Mouse (Mus musculus): ENCODE data around the gene Farsb. TPM values are rescaled to one million over a fixed set of nuclear protein-coding genes. Genes with fewer than 3 reads are reported as not detected.

Farsb gene
- total and polyA plus RNA-seq, 2 experiments from 2014 or later, result 90.0 to 138 TPM

DNA sequence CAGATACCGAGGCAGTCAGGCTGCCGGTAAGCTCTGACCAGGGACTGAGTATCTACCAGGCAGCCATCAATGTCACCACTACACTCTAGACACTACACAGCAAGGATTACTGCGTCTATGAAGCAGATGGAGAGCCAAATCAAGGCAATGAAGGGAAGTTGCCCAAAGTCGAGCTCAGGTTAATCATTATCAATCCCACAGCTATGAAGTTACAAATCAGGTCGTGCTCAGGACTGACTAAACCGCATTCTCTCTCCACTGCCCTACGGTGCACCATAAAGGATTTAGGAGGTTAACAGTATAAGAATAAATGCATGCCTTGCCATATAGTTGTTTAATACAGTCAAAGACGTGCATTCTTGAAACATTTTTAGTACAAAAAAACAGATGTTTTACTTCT is 42.5 kb downstream of the Farsb start:
- Histone ChIP-seq H3K27me3 (ENCODE audit: insufficient read depth, low read length) (no peaks in the 10 kb centered on the region), H3K36me3 (ENCODE audit: insufficient read depth, low read length) (peaks cover 15% of the 10 kb centered on the region), H3K27ac (ENCODE audit: low read depth, low read length) (no peak overlapping the region), H3K4me1 (ENCODE audit: insufficient read depth, low read length) (no peaks in the 10 kb centered on the region), H3K9me3 (ENCODE audit: low read length) (no peaks in the 10 kb centered on the region), H3K9ac (replicated peaks; ENCODE audit: low read length, poor library complexity, severe bottlenecking) (no peak overlapping the region), H3K4me3 (ENCODE audit: low read depth, low read length) (no peak overlapping the region), H3K4me2 (ENCODE audit: low read depth, low read length, poor library complexity, severe bottlenecking) (no peak overlapping the region)
- 93% methylated on average over 8 of the region's 8 CpGs for WGBS
- TF ChIP-seq CTCF (IDR thresholded peaks at IDR 0.05), result no peak
- ATAC-seq (ENCODE audit: low FRiP score) (no peak), DNase-seq (ENCODE audit: low spot score) (no peak)

DNA sequence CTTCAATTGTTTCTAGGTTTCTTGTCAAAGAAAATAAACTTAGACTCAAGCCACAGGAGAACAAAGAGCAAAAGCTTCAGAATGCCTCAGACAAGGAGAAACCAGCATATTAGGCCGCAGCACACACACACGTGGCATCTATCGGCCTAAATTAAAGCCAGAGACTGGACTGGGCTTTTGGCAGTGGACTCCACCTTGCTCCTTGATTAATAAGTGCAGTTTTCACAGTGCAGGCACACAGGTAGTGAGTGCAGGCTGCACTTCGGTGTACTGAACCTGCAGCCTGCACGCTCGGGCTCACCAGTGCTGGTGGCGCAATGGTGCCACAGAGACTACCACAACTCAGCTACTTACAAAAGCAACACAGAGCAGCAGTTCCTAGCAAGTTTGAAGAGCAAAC is 45.6 kb downstream of the Farsb start:
- TF ChIP-seq CTCF (IDR thresholded peaks at IDR 0.05), result no peak

DNA sequence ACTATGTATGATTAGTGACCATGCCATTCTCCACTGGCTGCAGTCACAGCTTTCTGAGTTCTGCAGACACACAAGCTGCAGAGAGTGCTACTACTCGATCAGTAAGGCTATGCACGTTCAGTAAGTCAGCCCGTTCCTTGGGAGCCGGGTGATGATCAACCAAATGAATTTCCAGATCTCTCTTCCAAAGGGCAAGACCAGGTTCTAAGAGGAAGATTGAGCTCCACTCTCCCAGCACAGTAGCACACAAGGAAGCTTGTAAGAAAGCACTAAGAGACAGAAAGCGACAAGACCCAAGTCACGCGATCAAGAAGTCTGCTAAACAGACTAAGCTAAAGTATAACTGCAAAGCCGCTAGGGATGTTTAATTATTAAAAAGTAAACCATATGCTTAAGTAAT is 48.0 kb downstream of the Farsb start:
- H3K4me1 ChIP-seq (ENCODE audit: insufficient read depth, low read length), result no peaks in the 10 kb centered on the region
- no peaks in the 10 kb centered on the region for H3K27me3 ChIP-seq (ENCODE audit: insufficient read depth, low read length)
- DNase-seq (ENCODE audit: low spot score) (no peak), ATAC-seq (ENCODE audit: low FRiP score) (no peak)
- no peak for TF ChIP-seq CTCF (IDR thresholded peaks at IDR 0.05)
- 92% methylated on average over 8 of the region's 8 CpGs for WGBS
- H3K4me2 ChIP-seq (ENCODE audit: low read depth, low read length, poor library complexity, severe bottlenecking), result no peak overlapping the region
- no peak overlapping the region for H3K4me3 ChIP-seq (ENCODE audit: low read depth, low read length)
- H3K36me3 ChIP-seq (ENCODE audit: insufficient read depth, low read length), result peaks cover 7% of the 10 kb centered on the region; the same call in 1 of the 2 replicates
- H3K9me3 ChIP-seq (ENCODE audit: low read length), result no peaks in the 10 kb centered on the region
- H3K27ac ChIP-seq (ENCODE audit: low read depth, low read length), result no peak overlapping the region
- no peak overlapping the region for H3K9ac ChIP-seq (replicated peaks; ENCODE audit: low read length, poor library complexity, severe bottlenecking)

More for the DNA sequence above, 45.6 kb downstream of the Farsb start:
- H3K9me3 ChIP-seq (ENCODE audit: low read length), result no peaks in the 10 kb centered on the region
- ATAC-seq (ENCODE audit: low FRiP score) (no peak), DNase-seq (ENCODE audit: low spot score) (no peak)
- no peaks in the 10 kb centered on the region for H3K27me3 ChIP-seq (ENCODE audit: insufficient read depth, low read length)
- no peaks in the 10 kb centered on the region for H3K4me1 ChIP-seq (ENCODE audit: insufficient read depth, low read length)
- H3K9ac ChIP-seq (replicated peaks; ENCODE audit: low read length, poor library complexity, severe bottlenecking), result no peak overlapping the region
- H3K36me3 ChIP-seq (ENCODE audit: insufficient read depth, low read length), result peaks cover 7% of the 10 kb centered on the region; the same call in 1 of the 2 replicates
- H3K4me2 ChIP-seq (ENCODE audit: low read depth, low read length, poor library complexity, severe bottlenecking), result no peak overlapping the region
- WGBS, result 92% methylated on average over 7 of the region's 7 CpGs
- H3K27ac ChIP-seq (ENCODE audit: low read depth, low read length), result no peak overlapping the region
- H3K4me3 ChIP-seq (ENCODE audit: low read depth, low read length), result no peak overlapping the region

DNA sequence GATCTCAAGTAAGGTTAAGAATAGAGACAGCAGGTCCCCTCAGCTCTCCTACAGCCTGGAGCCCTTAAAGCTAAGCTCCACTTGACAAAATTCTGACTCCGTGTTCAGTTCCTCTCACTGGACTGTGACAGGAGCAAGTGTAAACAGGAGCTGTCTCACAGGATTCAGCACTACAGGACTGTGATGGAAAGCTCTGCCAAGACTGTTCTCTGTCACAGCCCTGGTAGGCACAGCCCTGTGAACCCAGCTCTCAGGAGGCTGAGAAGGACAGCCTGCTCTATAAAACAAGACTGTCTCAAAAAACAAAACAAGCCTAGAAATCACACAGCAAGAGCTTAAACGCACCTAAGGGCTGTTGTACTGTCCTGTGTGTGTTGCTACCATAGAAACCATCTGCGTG is 51.5 kb downstream of the Farsb start:
- H3K9ac ChIP-seq (replicated peaks; ENCODE audit: low read length, poor library complexity, severe bottlenecking), result no peak overlapping the region
- TF ChIP-seq CTCF (IDR thresholded peaks at IDR 0.05), result no peak
- H3K27me3 ChIP-seq (ENCODE audit: insufficient read depth, low read length), result no peaks in the 10 kb centered on the region
- H3K9me3 ChIP-seq (ENCODE audit: low read length), result no peaks in the 10 kb centered on the region
- DNase-seq (ENCODE audit: low spot score), result no peak
- no peak overlapping the region for H3K4me3 ChIP-seq (ENCODE audit: low read depth, low read length)
- ATAC-seq (ENCODE audit: low FRiP score), result no peak
- no peak overlapping the region for H3K4me2 ChIP-seq (ENCODE audit: low read depth, low read length, poor library complexity, severe bottlenecking)
- no peaks in the 10 kb centered on the region for H3K4me1 ChIP-seq (ENCODE audit: insufficient read depth, low read length)
- H3K36me3 ChIP-seq (ENCODE audit: insufficient read depth, low read length), result peaks cover 4% of the 10 kb centered on the region; the same call in 1 of the 2 replicates
- WGBS, result 72% methylated on average over 3 of the region's 3 CpGs
- no peak overlapping the region for H3K27ac ChIP-seq (ENCODE audit: low read depth, low read length)

DNA sequence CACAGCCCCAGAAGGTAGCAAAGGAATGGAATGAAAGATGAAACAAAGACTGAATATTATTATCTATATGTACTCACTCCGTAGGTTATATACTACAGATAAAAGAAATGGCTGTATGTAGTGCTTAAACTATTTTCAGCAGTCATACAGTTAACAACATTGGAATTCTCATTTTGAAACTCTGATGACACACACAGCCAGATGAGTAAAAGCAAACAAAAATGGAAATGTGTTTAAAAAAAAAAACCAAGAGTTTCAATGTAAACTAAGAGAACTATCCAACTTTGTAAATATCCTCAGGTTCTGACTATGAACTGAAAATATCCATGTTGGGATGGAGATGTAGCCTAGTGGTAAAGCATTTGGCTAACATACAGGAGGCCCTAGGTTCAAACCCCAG is 52.3 kb downstream of the Farsb start:
- no peak for DNase-seq (ENCODE audit: low spot score)
- ATAC-seq (ENCODE audit: low FRiP score), result no peak
- H3K36me3 ChIP-seq (ENCODE audit: insufficient read depth, low read length), result peaks cover 4% of the 10 kb centered on the region; the same call in 1 of the 2 replicates
- no peaks in the 10 kb centered on the region for H3K4me1 ChIP-seq (ENCODE audit: insufficient read depth, low read length)
- 96% methylated on average over 1 of the region's 1 CpGs for WGBS
- no peak overlapping the region for H3K4me3 ChIP-seq (ENCODE audit: low read depth, low read length)
- no peak overlapping the region for H3K27ac ChIP-seq (ENCODE audit: low read depth, low read length)
- H3K27me3 ChIP-seq (ENCODE audit: insufficient read depth, low read length), result no peaks in the 10 kb centered on the region
- H3K4me2 ChIP-seq (ENCODE audit: low read depth, low read length, poor library complexity, severe bottlenecking), result no peak overlapping the region
- no peaks in the 10 kb centered on the region for H3K9me3 ChIP-seq (ENCODE audit: low read length)
- no peak overlapping the region for H3K9ac ChIP-seq (replicated peaks; ENCODE audit: low read length, poor library complexity, severe bottlenecking)
- no peak for TF ChIP-seq CTCF (IDR thresholded peaks at IDR 0.05)

DNA sequence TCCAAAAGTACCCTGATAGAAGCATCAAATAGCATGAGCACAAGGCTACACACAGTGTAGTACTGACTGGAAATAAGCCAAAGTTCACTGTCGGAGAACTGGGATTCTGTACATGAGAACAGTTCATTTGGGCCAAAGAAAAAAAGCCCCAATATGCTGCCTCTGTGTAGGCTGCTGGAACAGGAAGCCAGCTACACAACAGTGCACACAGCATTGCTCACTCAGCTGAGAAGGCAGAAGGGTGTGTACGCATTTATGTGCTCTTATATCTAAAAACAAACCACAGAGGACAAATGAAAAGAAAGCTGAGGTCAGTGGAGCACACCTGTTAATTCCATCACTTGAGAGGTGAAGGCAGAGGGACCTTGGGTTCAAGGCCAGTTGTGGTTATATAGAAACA is 52.7 kb downstream of the Farsb start:
- H3K27ac ChIP-seq (ENCODE audit: low read depth, low read length), result no peak overlapping the region
- ATAC-seq (ENCODE audit: low FRiP score) (no peak), DNase-seq (ENCODE audit: low spot score) (no peak)
- no peak for TF ChIP-seq CTCF (IDR thresholded peaks at IDR 0.05)
- H3K36me3 ChIP-seq (ENCODE audit: insufficient read depth, low read length), result peaks cover 4% of the 10 kb centered on the region; the same call in 1 of the 2 replicates
- H3K4me3 ChIP-seq (ENCODE audit: low read depth, low read length), result no peak overlapping the region
- no peak overlapping the region for H3K4me2 ChIP-seq (ENCODE audit: low read depth, low read length, poor library complexity, severe bottlenecking)
- WGBS, result 82% methylated on average over 2 of the region's 2 CpGs
- no peaks in the 10 kb centered on the region for H3K9me3 ChIP-seq (ENCODE audit: low read length)
- H3K9ac ChIP-seq (replicated peaks; ENCODE audit: low read length, poor library complexity, severe bottlenecking), result no peak overlapping the region
- no peaks in the 10 kb centered on the region for H3K4me1 ChIP-seq (ENCODE audit: insufficient read depth, low read length)
- H3K27me3 ChIP-seq (ENCODE audit: insufficient read depth, low read length), result no peaks in the 10 kb centered on the region
